Mouse (Mus musculus) stomach, embryonic 16.5 days (tissue): ENCODE measurements around the gene Kmt2b. TPM values are rescaled to one million over a fixed set of nuclear protein-coding genes. Genes with fewer than 3 reads are reported as not detected.

Source experiments
- ATAC-seq: fragments of 200-750 bp; cut with Nextera tagmentation; 2 replicates; pipeline ENCODE4 v1.8.0; 2017; ENCODE audit warnings: moderate number of reproducible peaks, moderate TSS enrichment; ENCODE audit not compliant: insufficient read depth, low FRiP score
- H3K27ac ChIP-seq: fragments of 300-500 bp; sonication (generic); 2 replicates; pipeline ENCODE4 v1.5.1; 2014; ENCODE audit warnings: low read length
- H3K27me3 ChIP-seq: fragments of 300-500 bp; sonication (generic); 2 replicates; pipeline ENCODE4 v1.6.1; 2014; ENCODE audit warnings: low read length, control low read depth, mixed read lengths; ENCODE audit not compliant: control insufficient read depth, insufficient read depth
- H3K36me3 ChIP-seq: fragments of 300-500 bp; sonication (generic); 2 replicates; pipeline ENCODE4 v1.6.1; 2014; ENCODE audit warnings: low read length; ENCODE audit not compliant: control insufficient read depth, insufficient read depth
- H3K4me1 ChIP-seq: fragments of 300-500 bp; sonication (generic); 2 replicates; pipeline ENCODE4 v1.6.1; 2014; ENCODE audit warnings: low read length, control low read depth, mixed read lengths; ENCODE audit not compliant: control insufficient read depth, insufficient read depth
- H3K4me2 ChIP-seq: fragments of 300-500 bp; sonication (generic); 2 replicates; pipeline ENCODE4 v1.6.1; 2014; ENCODE audit warnings: low read depth, low read length, mixed read lengths
- H3K4me3 ChIP-seq: fragments of 300-500 bp; sonication (generic); replicated peaks from 2 replicates; pipeline ENCODE4 v1.5.1; 2014; ENCODE audit warnings: mild to moderate bottlenecking, low read length
- H3K9ac ChIP-seq: fragments of 300-500 bp; sonication (generic); 2 replicates; pipeline ENCODE4 v1.6.1; 2014; ENCODE audit warnings: low read length
- H3K9me3 ChIP-seq: fragments of 300-500 bp; sonication (generic); replicated peaks from 2 replicates; pipeline ENCODE4 v1.6.1; 2016; ENCODE audit warnings: low read length, control low read depth; ENCODE audit not compliant: control insufficient read depth
- WGBS: fragments of 180-500 bp; shearing (Covaris S2); extraction: QIAGEN DNeasy Blood & Tissue Kit; methylation state at CpG from one replicate; pipeline ENCODE4 v1.1.7; 2014; 5-methylcytosine and 5-hydroxymethylcytosine counted together
- polyA plus RNA-seq: library from polyadenylated mRNA; unstranded; fragments of >200 nt; fragmentation: Nextera tagmentation; extraction: Ambion mirVana; gene quantifications from 2 replicates; pipeline ENCODE4 v1.2.1, GENCODE M21; 2015

The Kmt2b gene
- polyA plus RNA-seq, 1 experiment from 2014 or later: 7.9 TPM

DNA sequence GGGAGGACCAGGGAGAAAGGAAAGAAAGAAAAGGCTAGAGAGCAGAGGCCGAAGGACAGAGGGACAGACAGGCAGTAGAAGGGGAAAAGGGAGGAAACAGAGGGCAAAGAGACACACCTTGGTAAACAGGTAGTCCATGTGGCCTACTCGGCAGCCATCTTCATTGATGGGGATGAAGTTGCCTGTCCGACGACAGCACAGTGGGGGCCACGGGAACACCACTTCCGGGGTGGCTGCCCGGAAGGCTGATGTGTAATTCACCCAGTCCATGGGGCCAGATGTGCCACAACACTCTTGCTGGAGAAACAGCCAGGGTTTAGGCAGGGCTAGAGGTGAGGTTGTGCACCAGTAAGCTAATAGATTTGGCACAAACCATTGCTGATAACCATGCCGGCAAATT, 16.4 kb upstream of the Kmt2b start:
- H3K27ac ChIP-seq: no peak overlapping the region
- H3K27me3 ChIP-seq: no peaks in the 10 kb centered on the region
- H3K4me3 ChIP-seq: no peak overlapping the region
- no peaks in the 10 kb centered on the region for H3K36me3 ChIP-seq
- no peak overlapping the region for H3K4me2 ChIP-seq
- no peak overlapping the region for H3K9ac ChIP-seq
- ATAC-seq: no peak
- WGBS: 83% methylated on average over 8 of the region's 8 CpGs
- peaks cover 15% of the 10 kb centered on the region for H3K4me1 ChIP-seq
- no peaks in the 10 kb centered on the region for H3K9me3 ChIP-seq

- WGBS: 46% methylated on average over 8 of the region's 8 CpGs
- no peak for ATAC-seq
- H3K9ac ChIP-seq: no peak overlapping the region
Measured at GRCm38 (mm10) chr7:30604424-30604823, 15.9 kb upstream of the Kmt2b start.

GRCm38 (mm10) chr7:30602583-30602982, 14.1 kb upstream of the Kmt2b start:
- Histone ChIP-seq H3K27me3 (no peaks in the 10 kb centered on the region), H3K36me3 (no peaks in the 10 kb centered on the region), H3K9ac (no peak overlapping the region), H3K9me3 (no peaks in the 10 kb centered on the region), H3K4me1 (peaks cover 15% of the 10 kb centered on the region), H3K27ac (peak overlapping the region; percentile 79; the same call in 1 of the 2 replicates), H3K4me2 (no peak overlapping the region), H3K4me3 (no peak overlapping the region)
- 22% methylated on average over 3 of the region's 3 CpGs for WGBS
- peak; percentile 70 for ATAC-seq

More at GRCm38 (mm10) chr7:30604424-30604823, 15.9 kb upstream of the Kmt2b start:
- no peaks in the 10 kb centered on the region for H3K27me3 ChIP-seq
- no peak overlapping the region for H3K27ac ChIP-seq
- no peak overlapping the region for H3K4me2 ChIP-seq
- no peak overlapping the region for H3K4me3 ChIP-seq
- H3K36me3 ChIP-seq: no peaks in the 10 kb centered on the region
- peaks cover 15% of the 10 kb centered on the region for H3K4me1 ChIP-seq
- H3K9me3 ChIP-seq: no peaks in the 10 kb centered on the region

DNA sequence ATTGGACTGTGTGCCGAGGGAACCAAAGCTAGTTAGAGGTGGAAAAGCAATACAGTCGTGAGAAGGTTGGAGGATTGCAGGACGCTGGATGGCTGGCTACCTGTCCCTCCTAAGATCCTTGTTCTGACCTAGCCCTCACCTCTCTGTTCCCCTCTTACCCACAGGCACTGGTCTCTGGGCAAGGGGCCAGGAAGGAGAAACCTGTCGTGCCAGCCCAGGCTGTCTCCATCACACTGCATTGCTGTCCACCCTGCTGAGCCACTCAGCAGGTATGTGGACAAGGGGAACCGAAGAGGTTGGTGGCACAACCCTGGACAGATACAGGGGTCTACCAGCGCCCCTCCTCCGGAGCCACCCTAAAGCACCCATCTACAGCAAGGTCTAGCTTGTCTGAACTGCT, 12.1 kb upstream of the Kmt2b start:
- no peaks in the 10 kb centered on the region for H3K9me3 ChIP-seq
- WGBS: 50% methylated on average over 7 of the region's 7 CpGs
- ATAC-seq: peak; percentile 38; the same call in 1 of the 2 replicates
- no peaks in the 10 kb centered on the region for H3K36me3 ChIP-seq
- peak overlapping the region; percentile 90 for H3K27ac ChIP-seq
- peaks cover 15% of the 10 kb centered on the region for H3K4me1 ChIP-seq
- H3K4me3 ChIP-seq: no peak overlapping the region
- peak overlapping the region; percentile 44; the same call in 1 of the 2 replicates for H3K9ac ChIP-seq
- peak overlapping the region; percentile 30 for H3K4me2 ChIP-seq
- H3K27me3 ChIP-seq: no peaks in the 10 kb centered on the region

DNA sequence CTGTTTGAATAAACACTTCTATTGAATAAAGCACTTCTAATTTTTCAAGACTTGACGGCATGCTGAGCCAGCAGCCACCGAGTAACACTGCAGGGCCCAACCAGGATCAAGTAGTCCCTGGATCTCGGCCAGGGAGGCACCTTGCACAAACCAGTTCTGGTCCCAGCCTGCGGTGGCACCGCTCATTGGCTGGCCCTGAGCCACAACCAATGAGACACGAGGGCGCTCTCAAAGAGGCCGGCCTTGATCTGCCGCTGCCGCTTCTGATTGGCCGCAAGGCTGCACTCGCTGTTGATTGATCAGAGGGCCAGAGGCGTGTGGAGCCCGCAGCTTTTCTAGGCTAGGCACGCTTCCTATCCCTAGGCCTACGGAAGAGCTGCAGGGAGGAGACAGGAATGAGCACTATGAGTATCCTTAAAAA, 11.4 kb upstream of the Kmt2b start:
- Histone ChIP-seq H3K36me3 (no peaks in the 10 kb centered on the region), H3K27me3 (no peaks in the 10 kb centered on the region), H3K4me1 (peaks cover 15% of the 10 kb centered on the region), H3K9ac (peak overlapping the region; percentile 44; the same call in 1 of the 2 replicates), H3K4me2 (peak overlapping the region; percentile 30), H3K27ac (peak overlapping the region; percentile 90), H3K4me3 (no peak overlapping the region), H3K9me3 (no peaks in the 10 kb centered on the region)
- ATAC-seq: peak; percentile 94
- under 1% methylated on average over 16 of the region's 16 CpGs for WGBS

DNA sequence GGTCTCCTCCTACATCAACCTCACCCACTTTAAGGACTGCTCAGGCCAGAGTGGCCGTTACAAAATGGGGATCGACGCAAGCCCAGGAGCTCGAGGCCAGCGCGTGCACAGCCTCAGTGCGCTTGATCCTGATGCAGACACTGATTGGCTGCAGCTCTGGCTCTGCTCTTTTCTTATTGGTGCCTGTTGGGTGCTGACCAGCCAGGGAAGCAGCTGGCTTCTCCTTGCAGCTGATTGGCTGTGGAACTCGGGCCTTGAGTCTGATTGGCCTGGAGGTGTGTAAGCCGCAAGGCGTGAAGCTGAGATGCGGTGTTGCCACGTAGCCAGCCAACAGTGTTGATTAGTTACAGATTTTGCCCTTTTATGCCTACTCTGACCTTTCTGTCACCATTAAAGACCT, 10.3 kb upstream of the Kmt2b start, which contains the start of gene Zbtb32:
Gene Zbtb32 (minus strand): TSS at position 124 of the 400 bp plus-strand sequence.
- peak within 1 kb of the TSS; percentile 16 for H3K4me2 ChIP-seq
- peak within 1 kb of the TSS; percentile 85 for H3K27ac ChIP-seq
- 92% methylated on average over 12 of the region's 12 CpGs for WGBS

GRCm38 (mm10) chr7:30596811-30597210, 8.3 kb upstream of the Kmt2b start:
- ATAC-seq: no peak
- H3K9me3 ChIP-seq: no peaks in the 10 kb centered on the region
- H3K27ac ChIP-seq: no peak overlapping the region
- H3K4me2 ChIP-seq: no peak overlapping the region
- H3K27me3 ChIP-seq: no peaks in the 10 kb centered on the region
- H3K4me1 ChIP-seq: peaks cover 10% of the 10 kb centered on the region; the same call in 1 of the 2 replicates
- no peaks in the 10 kb centered on the region for H3K36me3 ChIP-seq
- H3K9ac ChIP-seq: no peak overlapping the region
- H3K4me3 ChIP-seq: no peak overlapping the region
- 65% methylated on average over 5 of the region's 5 CpGs for WGBS

More for the DNA sequence above, 10.3 kb upstream of the Kmt2b start, which contains the start of gene Zbtb32:
- no peak for ATAC-seq
- no peaks in the 10 kb centered on the region for H3K36me3 ChIP-seq
- H3K4me3 ChIP-seq: no peak within 1 kb of the TSS
- no peak within 1 kb of the TSS for H3K9ac ChIP-seq
- H3K9me3 ChIP-seq: no peaks in the 10 kb centered on the region
- peaks cover 15% of the 10 kb centered on the region for H3K4me1 ChIP-seq
- no peaks in the 10 kb centered on the region for H3K27me3 ChIP-seq

DNA sequence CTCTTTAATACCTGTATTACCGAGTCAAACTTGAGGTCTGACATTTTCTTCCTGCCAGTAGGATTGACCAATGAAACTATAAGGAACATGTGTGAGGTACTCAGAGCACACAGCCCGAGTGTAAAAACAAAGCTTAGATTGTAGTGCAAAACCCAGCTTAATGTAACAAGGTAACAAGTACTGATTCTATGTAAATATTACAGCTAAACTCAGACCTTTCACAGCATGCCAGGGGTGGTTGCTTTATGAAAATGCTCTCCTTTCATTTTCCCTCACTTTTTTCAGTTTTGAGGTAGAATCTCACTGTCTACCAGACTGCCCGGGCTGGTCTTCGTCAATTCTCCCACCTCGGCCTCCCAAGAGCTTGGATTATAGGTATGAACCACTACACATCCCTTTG, 7.6 kb upstream of the Kmt2b start:
- no peak overlapping the region for H3K4me2 ChIP-seq
- no peak overlapping the region for H3K4me3 ChIP-seq
- no peak for ATAC-seq
- H3K9ac ChIP-seq: no peak overlapping the region
- peaks cover 9% of the 10 kb centered on the region; the same call in 1 of the 2 replicates for H3K4me1 ChIP-seq
- H3K27me3 ChIP-seq: no peaks in the 10 kb centered on the region
- no peaks in the 10 kb centered on the region for H3K36me3 ChIP-seq
- no peaks in the 10 kb centered on the region for H3K9me3 ChIP-seq
- WGBS: 73% methylated on average over 5 of the region's 5 CpGs
- no peak overlapping the region for H3K27ac ChIP-seq

DNA sequence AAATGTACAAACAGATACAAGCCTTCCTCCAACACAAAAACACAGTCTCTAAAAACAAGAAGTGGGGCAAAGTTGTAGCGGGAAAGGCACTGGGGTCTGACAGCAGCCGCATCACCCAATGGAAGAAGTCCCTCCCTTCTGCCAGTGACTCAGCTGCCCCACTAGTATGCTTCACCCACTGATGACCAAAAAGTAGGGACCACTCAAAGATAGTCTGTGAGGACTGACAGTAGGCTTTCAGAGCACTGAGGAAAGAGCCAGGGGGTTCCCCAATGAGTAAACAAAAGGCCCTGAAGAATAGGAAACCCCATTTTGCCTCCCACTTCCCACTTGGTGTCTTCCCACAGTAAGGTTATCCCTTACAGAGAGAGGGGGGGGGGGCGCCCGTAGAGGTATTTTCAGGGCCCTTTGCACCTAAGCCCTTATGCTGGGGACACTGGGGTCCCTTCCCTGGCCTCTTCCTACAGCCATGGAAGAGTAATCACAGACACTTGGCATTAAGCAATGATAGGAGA, 6.0 kb upstream of the Kmt2b start:
- H3K9ac ChIP-seq: no peak overlapping the region
- H3K27me3 ChIP-seq: no peaks in the 10 kb centered on the region
- 67% methylated on average over 4 of the region's 4 CpGs for WGBS
- no peaks in the 10 kb centered on the region for H3K9me3 ChIP-seq
- H3K4me2 ChIP-seq: no peak overlapping the region
- no peak overlapping the region for H3K27ac ChIP-seq
- H3K36me3 ChIP-seq: no peaks in the 10 kb centered on the region
- peaks cover 3% of the 10 kb centered on the region; the same call in 1 of the 2 replicates for H3K4me1 ChIP-seq
- H3K4me3 ChIP-seq: no peak overlapping the region
- no peak for ATAC-seq
